Mouse (Mus musculus) right cerebral cortex, postnatal 4 days (tissue): ENCODE results near the gene Mfsd13b.

Experiments used
- DNase-seq: peaks from one replicate; pipeline ENCODE4 v3.0.0-alpha.2; 2022

Mfsd13b gene

GRCm38 (mm10) chr7:121045671-121046453 lies 63.6 kb downstream of the Mfsd13b start:
- DNase-seq, result no peak

GRCm38 (mm10) chr7:121047624-121048023 lies 65.3 kb downstream of the Mfsd13b start:
- DNase-seq, result no peak

GRCm38 (mm10) chr7:121053071-121053470 lies 70.8 kb downstream of the Mfsd13b start:
- DNase-seq, result no peak

DNA sequence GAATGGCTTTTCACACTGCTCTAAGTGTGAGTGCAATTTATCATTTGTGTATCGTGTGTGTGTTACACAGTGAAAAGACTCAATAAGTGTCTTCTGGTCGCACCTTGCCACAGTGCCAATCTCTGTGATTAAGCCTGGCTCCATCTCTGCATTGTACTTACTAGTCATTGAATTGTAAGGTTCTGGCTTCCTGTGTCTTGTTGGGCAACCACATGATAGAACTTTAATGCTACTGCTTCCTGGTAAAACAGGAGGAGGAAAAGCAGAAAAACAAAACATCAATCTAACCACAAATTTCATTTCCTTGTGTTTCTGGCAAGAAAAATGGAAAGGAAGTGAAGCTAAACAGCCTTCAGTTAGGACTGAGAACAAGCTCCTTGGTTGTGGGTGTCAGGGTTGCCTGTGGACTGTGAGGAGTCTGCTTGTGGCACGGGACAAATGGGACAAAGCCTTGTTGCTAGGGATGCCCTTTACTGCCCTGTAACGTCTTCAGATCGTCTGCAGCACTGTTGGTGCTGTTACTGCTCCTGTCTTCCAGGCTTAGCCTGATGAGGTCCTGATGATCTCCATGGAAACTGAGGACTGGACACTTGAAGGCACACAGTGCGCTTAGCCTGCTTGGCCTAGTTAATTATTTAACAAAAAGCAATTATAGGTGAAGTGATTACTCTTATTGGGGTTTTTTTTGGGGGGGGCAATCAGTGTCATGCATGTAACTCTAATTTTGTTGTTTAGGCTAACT lies 77.3 kb downstream of the Mfsd13b start:
- DNase-seq, result no peak

DNA sequence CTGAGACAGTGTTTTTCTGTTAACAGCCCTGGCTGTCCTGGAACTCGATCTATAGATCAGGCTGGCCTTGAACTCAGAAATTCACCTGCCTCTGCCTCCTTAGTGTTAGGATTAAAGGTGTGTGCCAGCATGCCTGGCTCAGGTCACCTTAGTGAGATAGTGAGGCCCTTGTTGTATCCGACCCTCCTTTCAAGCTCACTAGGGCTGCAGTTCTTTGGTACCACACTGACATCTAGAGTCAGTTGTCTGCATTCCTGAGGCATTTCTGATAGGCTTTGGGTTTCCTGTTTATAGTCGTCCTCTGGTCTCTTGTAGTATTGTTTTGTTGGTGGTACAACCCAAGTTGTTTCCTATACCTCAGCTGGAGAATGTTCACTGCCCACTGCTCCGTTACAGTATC lies 82.0 kb downstream of the Mfsd13b start:
- DNase-seq, result no peak
